Mouse (Mus musculus): ENCODE data around the gene Fbxo27. TPM values are rescaled to one million over a fixed set of nuclear protein-coding genes. Genes with fewer than 3 reads are reported as not detected.
A peak's percentile ranks its signal among the peaks of the same experiment; 100 is the strongest.

The Fbxo27 gene
- polyA plus RNA-seq, 1 experiment from 2014 or later, result 6.2 TPM

DNA sequence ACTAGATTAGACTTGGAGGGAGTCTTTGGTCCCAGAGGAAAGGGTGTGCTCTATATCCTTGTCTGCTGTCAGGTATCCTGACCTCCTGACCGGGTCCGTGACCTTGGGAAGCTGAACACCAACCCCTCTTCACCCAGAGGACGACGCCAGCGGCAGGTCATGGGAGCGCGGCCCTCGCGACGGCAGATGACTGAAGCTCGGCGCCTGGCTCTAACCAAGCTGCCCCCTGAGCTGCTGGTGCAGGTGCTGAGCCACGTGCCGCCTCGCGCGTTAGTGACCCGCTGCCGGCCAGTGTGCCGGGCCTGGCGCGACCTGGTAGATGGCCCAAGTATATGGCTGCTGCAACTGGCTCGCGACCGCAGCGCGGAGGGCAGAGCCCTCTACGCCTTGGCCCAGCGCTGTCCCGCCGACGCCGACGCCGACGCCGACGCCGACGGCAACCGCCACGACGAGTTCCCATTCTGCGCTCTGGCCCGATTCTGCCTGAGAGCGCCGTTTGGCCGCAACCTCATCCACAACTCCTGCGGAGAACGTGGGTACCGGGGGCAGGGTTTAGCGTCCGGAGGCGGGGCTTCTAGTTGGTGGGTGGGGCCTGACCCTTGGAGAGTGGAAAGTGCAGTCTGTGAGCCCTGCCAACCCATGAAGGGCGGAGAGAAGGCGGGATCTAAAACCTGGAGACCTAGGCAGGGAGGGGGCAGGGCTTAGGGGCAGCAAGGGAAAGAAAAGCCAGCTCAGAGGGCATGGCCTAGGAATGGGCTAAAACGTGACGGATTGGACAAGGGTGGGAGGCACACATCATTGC lies 39.9 kb downstream of the Fbxo27 start:
- Histone ChIP-seq H3K27me3 (no peaks in the 10 kb centered on the region), H3K9me3 (no peaks in the 10 kb centered on the region), H3K27ac (no peak overlapping the region), H3K4me1 (peaks cover 12% of the 10 kb centered on the region), H3K4me2 (peak overlapping the region; percentile 83), H3K36me3 (peaks cover 60% of the 10 kb centered on the region), H3K9ac (no peak overlapping the region; the same call in 1 of the 2 replicates), H3K4me3 (peak overlapping the region; percentile 43)
- peak; percentile 69 for ATAC-seq (ENCODE audit: insufficient number of reproducible peaks, low FRiP score, low TSS enrichment, low read depth)
- WGBS, result 4% methylated on average over 58 of the region's 58 CpGs

DNA sequence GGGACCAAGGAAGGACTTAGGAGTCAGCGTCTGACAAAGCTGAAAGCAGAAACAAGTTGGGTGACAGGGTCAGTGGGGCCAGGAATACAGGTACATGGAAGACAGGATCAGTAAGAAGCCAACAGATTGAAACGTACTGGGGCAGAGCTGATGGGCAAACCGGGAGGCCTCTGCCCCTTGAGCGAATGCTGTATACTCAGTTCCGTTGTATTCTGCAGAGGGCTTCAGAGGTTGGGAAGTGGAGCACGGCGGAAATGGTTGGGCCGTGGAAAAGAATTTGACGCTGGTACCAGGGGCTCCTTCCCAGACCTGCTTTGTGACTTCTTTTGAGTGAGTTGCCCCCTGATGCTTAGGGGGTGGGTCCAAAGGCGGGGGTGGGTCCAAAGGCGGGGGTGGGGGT lies 40.6 kb downstream of the Fbxo27 start:
- Histone ChIP-seq H3K36me3 (peaks cover 61% of the 10 kb centered on the region), H3K4me2 (peak overlapping the region; percentile 83), H3K9ac (no peak overlapping the region), H3K27ac (no peak overlapping the region), H3K4me1 (peaks cover 12% of the 10 kb centered on the region), H3K9me3 (no peaks in the 10 kb centered on the region), H3K4me3 (peak overlapping the region; percentile 43), H3K27me3 (no peaks in the 10 kb centered on the region)
- 23% methylated on average over 11 of the region's 11 CpGs for WGBS
- no peak for ATAC-seq (ENCODE audit: insufficient number of reproducible peaks, low FRiP score, low TSS enrichment, low read depth)

DNA sequence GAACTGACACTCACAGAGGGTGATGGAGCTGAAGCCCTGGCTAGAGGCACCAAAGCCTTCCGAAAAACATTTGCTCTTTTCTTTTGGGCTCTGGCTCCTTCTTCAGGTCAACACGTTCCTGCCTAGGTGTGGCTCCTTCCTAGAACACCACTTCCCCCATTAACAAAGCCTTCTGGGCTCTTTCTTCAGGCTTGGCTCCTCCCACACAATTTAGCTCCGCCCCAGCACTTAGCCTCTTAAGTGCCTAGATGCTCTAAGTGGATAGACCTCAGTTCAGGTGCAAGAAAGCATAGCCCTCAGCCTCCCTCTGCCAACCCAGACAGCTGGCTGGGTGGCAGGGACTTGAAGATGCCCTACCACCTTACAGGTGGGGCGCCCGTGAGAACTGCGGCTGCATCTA lies 43.1 kb downstream of the Fbxo27 start:
- ATAC-seq (ENCODE audit: insufficient number of reproducible peaks, low FRiP score, low TSS enrichment, low read depth), result no peak
- WGBS, result 81% methylated on average over 6 of the region's 6 CpGs
- H3K4me1 ChIP-seq, result peaks cover 16% of the 10 kb centered on the region
- H3K9ac ChIP-seq, result no peak overlapping the region
- H3K27me3 ChIP-seq, result no peaks in the 10 kb centered on the region
- no peak overlapping the region for H3K4me2 ChIP-seq
- H3K36me3 ChIP-seq, result peaks cover 71% of the 10 kb centered on the region
- H3K9me3 ChIP-seq, result no peaks in the 10 kb centered on the region
- H3K4me3 ChIP-seq, result no peak overlapping the region
- no peak overlapping the region for H3K27ac ChIP-seq

DNA sequence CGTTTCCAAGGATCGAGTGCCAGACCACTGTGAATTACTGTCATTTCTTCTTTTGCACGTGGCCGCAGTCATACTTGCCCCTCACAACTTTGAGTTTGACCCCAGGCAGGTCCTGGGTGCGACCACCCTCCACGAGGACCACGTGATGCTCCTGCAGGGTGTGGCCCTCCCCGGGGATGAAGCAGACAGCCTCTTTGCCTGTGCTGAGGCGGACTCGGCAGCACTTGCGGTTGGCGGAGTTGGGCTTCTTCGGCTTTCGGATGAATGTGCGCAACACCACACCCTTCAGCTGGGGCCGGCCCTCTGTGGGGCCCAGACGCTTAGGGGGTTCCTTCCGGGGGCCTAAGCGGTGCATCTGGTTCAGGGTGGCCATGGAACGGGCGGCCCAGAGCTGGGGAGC lies 47.2 kb downstream of the Fbxo27 start:
- H3K27me3 ChIP-seq, result no peaks in the 10 kb centered on the region
- no peak overlapping the region for H3K4me2 ChIP-seq
- H3K27ac ChIP-seq, result no peak overlapping the region
- no peaks in the 10 kb centered on the region for H3K9me3 ChIP-seq
- no peak overlapping the region for H3K9ac ChIP-seq
- no peak for ATAC-seq (ENCODE audit: insufficient number of reproducible peaks, low FRiP score, low TSS enrichment, low read depth)
- H3K4me1 ChIP-seq, result peaks cover 17% of the 10 kb centered on the region
- H3K36me3 ChIP-seq, result peaks cover 62% of the 10 kb centered on the region
- no peak overlapping the region for H3K4me3 ChIP-seq
- 94% methylated on average over 21 of the region's 21 CpGs for WGBS

DNA sequence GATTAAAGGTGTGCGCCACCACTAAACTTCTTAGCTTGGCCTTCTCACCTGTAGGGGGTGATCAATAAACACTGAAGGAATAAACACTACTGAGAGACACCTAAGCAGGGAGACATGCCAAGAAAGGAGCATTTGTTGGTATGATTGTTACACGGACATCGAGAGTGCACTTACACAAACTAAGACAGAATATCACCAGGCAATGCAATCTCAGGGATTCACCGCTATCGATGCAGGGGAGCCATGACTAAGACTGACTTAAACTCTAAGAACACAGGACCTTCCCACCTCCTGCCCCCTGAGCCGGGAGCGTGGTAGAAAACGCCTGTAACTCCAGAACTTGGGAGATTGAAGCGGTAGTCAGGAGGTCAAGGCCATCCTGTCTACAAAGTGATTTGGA lies 48.3 kb downstream of the Fbxo27 start:
- H3K36me3 ChIP-seq, result peaks cover 59% of the 10 kb centered on the region
- peak overlapping the region; percentile 69 for H3K9ac ChIP-seq
- no peaks in the 10 kb centered on the region for H3K9me3 ChIP-seq
- H3K27me3 ChIP-seq, result no peaks in the 10 kb centered on the region
- no peak for ATAC-seq (ENCODE audit: insufficient number of reproducible peaks, low FRiP score, low TSS enrichment, low read depth)
- H3K27ac ChIP-seq, result peak overlapping the region; percentile 78
- peak overlapping the region; percentile 77 for H3K4me2 ChIP-seq
- WGBS, result 33% methylated on average over 9 of the region's 9 CpGs
- peaks cover 17% of the 10 kb centered on the region for H3K4me1 ChIP-seq
- H3K4me3 ChIP-seq, result peak overlapping the region; percentile 79

DNA sequence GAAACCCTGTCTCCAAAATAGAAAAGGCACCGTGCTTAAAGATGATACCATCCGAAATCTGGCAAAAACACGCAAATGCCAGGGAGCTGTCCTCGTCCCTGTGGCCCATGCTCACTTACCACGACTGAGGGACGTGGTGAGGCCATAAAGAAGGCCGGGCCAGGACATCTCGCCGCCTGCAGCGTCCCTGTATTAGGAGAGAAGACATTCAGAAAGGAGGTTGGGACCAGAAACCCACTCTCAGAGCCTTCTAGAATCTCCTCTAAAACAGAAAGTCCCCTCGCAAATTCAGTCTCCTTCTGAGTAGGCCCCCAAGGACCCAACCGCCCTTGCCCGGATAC lies 48.7 kb downstream of the Fbxo27 start:
- H3K27me3 ChIP-seq, result no peaks in the 10 kb centered on the region
- H3K4me2 ChIP-seq, result peak overlapping the region; percentile 77
- H3K27ac ChIP-seq, result peak overlapping the region; percentile 78
- peak overlapping the region; percentile 79 for H3K4me3 ChIP-seq
- H3K4me1 ChIP-seq, result peaks cover 17% of the 10 kb centered on the region
- peaks cover 59% of the 10 kb centered on the region for H3K36me3 ChIP-seq
- H3K9me3 ChIP-seq, result no peaks in the 10 kb centered on the region
- peak overlapping the region; percentile 69 for H3K9ac ChIP-seq
- WGBS, result under 1% methylated on average over 13 of the region's 13 CpGs
- ATAC-seq (ENCODE audit: insufficient number of reproducible peaks, low FRiP score, low TSS enrichment, low read depth), result 0 out of 2 replicates have a peak, but pooled peaks have one; percentile 2

DNA sequence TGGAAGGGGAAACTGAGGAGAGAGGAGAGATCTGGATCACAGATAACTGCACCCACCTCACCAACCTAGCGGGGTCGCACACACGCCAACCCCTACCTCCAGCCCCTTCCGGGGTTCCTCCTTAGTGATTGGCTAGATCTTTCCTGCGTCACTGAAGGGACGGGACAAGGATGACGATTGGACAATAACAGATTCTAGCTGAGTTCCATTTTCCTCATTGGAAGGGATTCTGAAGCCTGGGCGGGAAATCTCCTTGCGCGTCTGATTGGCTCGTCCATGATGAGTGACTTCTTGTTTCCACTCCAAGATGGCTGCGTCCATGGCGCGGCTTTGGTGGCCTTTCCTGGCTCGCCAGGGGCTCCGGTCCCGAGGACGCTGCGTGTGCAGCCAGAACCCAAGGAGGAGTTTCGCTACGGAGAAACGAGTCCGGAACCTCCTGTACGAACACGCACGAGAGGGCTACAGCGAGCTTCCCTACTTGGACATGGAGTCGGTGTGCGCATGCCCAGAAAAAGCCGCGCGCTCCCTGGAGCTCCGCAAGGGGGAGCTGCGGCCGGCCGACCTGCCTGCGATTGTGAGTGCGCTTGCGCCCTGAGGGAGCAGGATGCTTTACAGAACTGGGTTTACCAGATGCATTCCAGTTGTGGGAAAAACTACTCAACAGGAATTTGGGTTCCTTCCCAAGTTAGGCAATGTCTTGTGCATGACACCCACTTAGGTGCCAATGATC lies 49.2 kb downstream of the Fbxo27 start, which contains the start of the genes Mrps12 and Sars2:
Gene Mrps12, minus strand, starts transcription at position 112 of the 730 bp plus-strand sequence.
Gene Sars2, plus strand, starts transcription at position 284 of the 730 bp plus-strand sequence.
- Histone ChIP-seq H3K36me3 (peaks cover 59% of the 10 kb centered on the region), H3K9ac (peak within 1 kb of the TSS; percentile 71), H3K27me3 (no peaks in the 10 kb centered on the region), H3K4me1 (peaks cover 17% of the 10 kb centered on the region), H3K9me3 (no peaks in the 10 kb centered on the region), H3K27ac (peak within 1 kb of the TSS; percentile 93), H3K4me2 (peak within 1 kb of the TSS; percentile 77), H3K4me3 (peak within 1 kb of the TSS; percentile 79)
- peak; percentile 97 for ATAC-seq (ENCODE audit: insufficient number of reproducible peaks, low FRiP score, low TSS enrichment, low read depth)
- WGBS, result 0% methylated on average over 39 of the region's 39 CpGs

Other genes starting within 250 kb of the Fbxo27 start
- gene Lrfn1, start 240.9 kb upstream of the Fbxo27 start, polyA plus RNA-seq (2015; fragmentation: Nextera tagmentation; extraction: Ambion mirVana), result 3.1 and 3.5 TPM in 2 replicates
- not detected in 2 replicates for gene Ifnl2, start 182.4 kb upstream of the Fbxo27 start, polyA plus RNA-seq (2015; fragmentation: Nextera tagmentation; extraction: Ambion mirVana)
- gene Ifnl3, start 170.0 kb upstream of the Fbxo27 start, polyA plus RNA-seq (2015; fragmentation: Nextera tagmentation; extraction: Ambion mirVana), result not detected in 2 replicates
- not detected in 2 replicates for gene Sycn, start 152.0 kb upstream of the Fbxo27 start, polyA plus RNA-seq (2015; fragmentation: Nextera tagmentation; extraction: Ambion mirVana)
- 1.6 and 2.3 TPM in 2 replicates for gene Nccrp1, start 145.6 kb upstream of the Fbxo27 start, polyA plus RNA-seq (2015; fragmentation: Nextera tagmentation; extraction: Ambion mirVana)
- gene Samd4b, start 94.7 kb upstream of the Fbxo27 start, polyA plus RNA-seq (2015; fragmentation: Nextera tagmentation; extraction: Ambion mirVana), result 26.3 and 28.3 TPM in 2 replicates
- gene Pak4, start 94.7 kb upstream of the Fbxo27 start, polyA plus RNA-seq (2015; fragmentation: Nextera tagmentation; extraction: Ambion mirVana), result 33.7 and 34.9 TPM in 2 replicates
- 1.8 and 1.9 TPM in 2 replicates for gene Acp7, start 61.5 kb upstream of the Fbxo27 start, polyA plus RNA-seq (2015; fragmentation: Nextera tagmentation; extraction: Ambion mirVana)
- 27.2 and 37.3 TPM in 2 replicates for gene Fbxo17, start 24.0 kb downstream of the Fbxo27 start, polyA plus RNA-seq (2015; fragmentation: Nextera tagmentation; extraction: Ambion mirVana)
- gene Mrps12, start 49.0 kb downstream of the Fbxo27 start, polyA plus RNA-seq (2015; fragmentation: Nextera tagmentation; extraction: Ambion mirVana), result 112 and 125 TPM in 2 replicates
- gene Sars2, start 49.1 kb downstream of the Fbxo27 start, polyA plus RNA-seq (2015; fragmentation: Nextera tagmentation; extraction: Ambion mirVana), result 20.1 and 24.1 TPM in 2 replicates
- gene Ccer2, start 63.3 kb downstream of the Fbxo27 start, polyA plus RNA-seq (2015; fragmentation: Nextera tagmentation; extraction: Ambion mirVana), result 0.82 and 1.9 TPM in 2 replicates
- gene Sirt2, start 73.9 kb downstream of the Fbxo27 start, polyA plus RNA-seq (2015; fragmentation: Nextera tagmentation; extraction: Ambion mirVana), result 79.8 and 96.9 TPM in 2 replicates
- gene Nfkbib, start 74.7 kb downstream of the Fbxo27 start, polyA plus RNA-seq (2015; fragmentation: Nextera tagmentation; extraction: Ambion mirVana), result 41.5 and 49.2 TPM in 2 replicates
- gene Rinl, start 96.1 kb downstream of the Fbxo27 start, polyA plus RNA-seq (2015; fragmentation: Nextera tagmentation; extraction: Ambion mirVana), result 4.7 and 5.6 TPM in 2 replicates
- 201 and 221 TPM in 2 replicates for gene Hnrnpl, start 115.7 kb downstream of the Fbxo27 start, polyA plus RNA-seq (2015; fragmentation: Nextera tagmentation; extraction: Ambion mirVana)
- gene Ech1, start 132.4 kb downstream of the Fbxo27 start, polyA plus RNA-seq (2015; fragmentation: Nextera tagmentation; extraction: Ambion mirVana), result 217 and 232 TPM in 2 replicates
- 11.6 and 13.8 TPM in 2 replicates for gene Lgals4, start 141.0 kb downstream of the Fbxo27 start, polyA plus RNA-seq (2015; fragmentation: Nextera tagmentation; extraction: Ambion mirVana)
- 171 and 257 TPM in 2 replicates for gene Lgals7, start 171.0 kb downstream of the Fbxo27 start, polyA plus RNA-seq (2015; fragmentation: Nextera tagmentation; extraction: Ambion mirVana)
- gene Capn12, start 188.6 kb downstream of the Fbxo27 start, polyA plus RNA-seq (2015; fragmentation: Nextera tagmentation; extraction: Ambion mirVana), result 0.97 and 1.3 TPM in 2 replicates

Data from limb, embryonic 15.5 days (tissue).